Mouse (Mus musculus): ENCODE measurements at regions not wholly inside any gene's neighbourhood (a gene's known extent, or its start where the extent isn't known, plus 50 kb on each side); places are given as distances from the start of the nearest gene placed in this dataset.

- no peak for TF ChIP-seq GATA1 (IDR thresholded peaks at IDR 0.05; ENCODE audit: low read length)
These were observed 120.3 kb downstream of the Gsdmc2 start for GRCm38 (mm10) chr15:63724543-63725186.

- no peak for TF ChIP-seq GATA1 (IDR thresholded peaks at IDR 0.05; ENCODE audit: low read length)
These were observed 122.0 kb downstream of the Gsdmc2 start for GRCm38 (mm10) chr15:63722991-63723390.

GRCm38 (mm10) chr15:63721669-63722357 lies 123.2 kb downstream of the Gsdmc2 start:
- no peak for TF ChIP-seq GATA1 (IDR thresholded peaks at IDR 0.05; ENCODE audit: low read length)

GRCm38 (mm10) chr15:63717812-63718211 lies 127.2 kb downstream of the Gsdmc2 start:
- no peak for TF ChIP-seq GATA1 (IDR thresholded peaks at IDR 0.05; ENCODE audit: low read length)

GRCm38 (mm10) chr15:63713697-63714096 lies 131.3 kb downstream of the Gsdmc2 start:
- TF ChIP-seq GATA1 (IDR thresholded peaks at IDR 0.05; ENCODE audit: low read length), result no peak

- TF ChIP-seq GATA1 (IDR thresholded peaks at IDR 0.05; ENCODE audit: low read length), result no peak
These were observed 134.6 kb downstream of the Gsdmc2 start for GRCm38 (mm10) chr15:63710381-63710780.

GRCm38 (mm10) chr15:63709270-63709933 lies 135.6 kb downstream of the Gsdmc2 start:
- no peak for TF ChIP-seq GATA1 (IDR thresholded peaks at IDR 0.05; ENCODE audit: low read length)

GRCm38 (mm10) chr15:63704636-63705035 lies 140.3 kb downstream of the Gsdmc2 start:
- no peak for TF ChIP-seq GATA1 (IDR thresholded peaks at IDR 0.05; ENCODE audit: low read length)

GRCm38 (mm10) chr15:63697831-63698230 lies 147.1 kb downstream of the Gsdmc2 start:
- no peak for TF ChIP-seq GATA1 (IDR thresholded peaks at IDR 0.05; ENCODE audit: low read length)

- no peak for TF ChIP-seq GATA1 (IDR thresholded peaks at IDR 0.05; ENCODE audit: low read length)
These were observed 150.8 kb downstream of the Gsdmc2 start for GRCm38 (mm10) chr15:63694150-63694549.

- no peak for TF ChIP-seq GATA1 (IDR thresholded peaks at IDR 0.05; ENCODE audit: low read length)
These were observed 151.4 kb downstream of the Gsdmc2 start for GRCm38 (mm10) chr15:63693561-63693960.

GRCm38 (mm10) chr15:63692491-63693295 lies 152.3 kb downstream of the Gsdmc2 start:
- no peak for TF ChIP-seq GATA1 (IDR thresholded peaks at IDR 0.05; ENCODE audit: low read length)

- no peak for TF ChIP-seq GATA1 (IDR thresholded peaks at IDR 0.05; ENCODE audit: low read length)
These were observed 155.0 kb downstream of the Gsdmc2 start for GRCm38 (mm10) chr15:63689788-63690575.

GRCm38 (mm10) chr15:63687852-63688251 lies 157.1 kb downstream of the Gsdmc2 start:
- TF ChIP-seq GATA1 (IDR thresholded peaks at IDR 0.05; ENCODE audit: low read length), result no peak
